Mouse (Mus musculus) hindbrain, embryonic 16.5 days (tissue): ENCODE results near the gene Gcm1. TPM values are rescaled to one million over a fixed set of nuclear protein-coding genes. Genes with fewer than 3 reads are reported as not detected.

Experiments used
- ATAC-seq: fragments of 200-750 bp; cut with Nextera tagmentation; 2 replicates; pipeline ENCODE4 v1.8.0; 2017; ENCODE audit warnings: moderate TSS enrichment, moderate library complexity
- H3K27ac ChIP-seq: fragments of 300-500 bp; sonication (generic); 2 replicates; pipeline ENCODE4 v1.5.1; 2014; ENCODE audit warnings: low read depth, mild to moderate bottlenecking, control low read depth, low read length, moderate library complexity
- H3K27me3 ChIP-seq: fragments of 300-500 bp; sonication (generic); replicated peaks from 2 replicates; pipeline ENCODE4 v1.6.1; 2014; ENCODE audit warnings: low read length; ENCODE audit not compliant: control insufficient read depth, insufficient read depth
- H3K36me3 ChIP-seq: fragments of 300-500 bp; sonication (generic); 2 replicates; pipeline ENCODE4 v1.6.1; 2014; ENCODE audit warnings: mild to moderate bottlenecking, low read length, moderate library complexity, mixed read lengths; ENCODE audit not compliant: control insufficient read depth, insufficient read depth
- H3K4me1 ChIP-seq: fragments of 300-500 bp; sonication (generic); 2 replicates; pipeline ENCODE4 v1.6.1; 2014; ENCODE audit warnings: low read depth, low read length; ENCODE audit not compliant: control insufficient read depth, insufficient read depth
- H3K4me2 ChIP-seq: fragments of 300-500 bp; sonication (generic); 2 replicates; pipeline ENCODE4 v1.6.1; 2014; ENCODE audit warnings: mild to moderate bottlenecking, low read length, control low read depth, moderate library complexity
- H3K4me3 ChIP-seq: fragments of 300-500 bp; sonication (generic); 2 replicates; pipeline ENCODE4 v1.5.1; 2014; ENCODE audit warnings: mild to moderate bottlenecking, low read length, control low read depth, moderate library complexity
- H3K9ac ChIP-seq: fragments of 300-500 bp; sonication (generic); 2 replicates; pipeline ENCODE4 v1.6.1; 2014; ENCODE audit warnings: low read depth, mild to moderate bottlenecking, control low read depth, low read length, moderate library complexity
- H3K9me3 ChIP-seq: fragments of 300-500 bp; sonication (generic); 2 replicates; pipeline ENCODE4 v1.6.1; 2014; ENCODE audit warnings: mild to moderate bottlenecking, low read length, moderate library complexity; ENCODE audit not compliant: control insufficient read depth
- WGBS: fragments of 180-500 bp; shearing (Covaris S2); extraction: QIAGEN DNeasy Blood & Tissue Kit; methylation state at CpG from one replicate; pipeline ENCODE4 v1.1.7; 2014; 5-methylcytosine and 5-hydroxymethylcytosine counted together
- polyA plus RNA-seq: library from polyadenylated mRNA; unstranded; fragments of >200 nt; fragmentation: Nextera tagmentation; extraction: Ambion mirVana; gene quantifications from 2 replicates; pipeline ENCODE4 v1.2.1, GENCODE M21; 2015

Gene Gcm1
- polyA plus RNA-seq, 1 experiment from 2014 or later, result not detected

GRCm38 (mm10) chr9:78101431-78101830 is 49.7 kb downstream of the Gcm1 start:
- H3K27ac ChIP-seq, result no peak overlapping the region
- H3K9me3 ChIP-seq, result no peaks in the 10 kb centered on the region
- H3K9ac ChIP-seq, result no peak overlapping the region
- no peak for ATAC-seq
- H3K4me1 ChIP-seq, result no peaks in the 10 kb centered on the region
- WGBS, result 82% methylated on average over 4 of the region's 4 CpGs
- peaks cover 23% of the 10 kb centered on the region for H3K36me3 ChIP-seq
- H3K27me3 ChIP-seq, result no peaks in the 10 kb centered on the region
- H3K4me2 ChIP-seq, result no peak overlapping the region
- no peak overlapping the region for H3K4me3 ChIP-seq

- no peak for ATAC-seq
- WGBS, result 86% methylated on average over 8 of the region's 8 CpGs
Observed at GRCm38 (mm10) chr9:78103965-78104560, 52.3 kb downstream of the Gcm1 start.

GRCm38 (mm10) chr9:78104973-78105372 is 53.2 kb downstream of the Gcm1 start:
- Histone ChIP-seq H3K4me1 (peaks cover 13% of the 10 kb centered on the region), H3K4me3 (no peak overlapping the region), H3K4me2 (no peak overlapping the region), H3K9ac (no peak overlapping the region), H3K9me3 (no peaks in the 10 kb centered on the region), H3K27ac (no peak overlapping the region), H3K27me3 (no peaks in the 10 kb centered on the region), H3K36me3 (0 out of 2 replicates have a peak, but pooled peaks cover 4% of the 10 kb centered on the region)
- 94% methylated on average over 6 of the region's 6 CpGs for WGBS
- ATAC-seq, result no peak

More at GRCm38 (mm10) chr9:78103965-78104560, 52.3 kb downstream of the Gcm1 start:
- Histone ChIP-seq H3K36me3 (0 out of 2 replicates have a peak, but pooled peaks cover 4% of the 10 kb centered on the region), H3K9ac (no peak overlapping the region), H3K4me3 (no peak overlapping the region), H3K9me3 (no peaks in the 10 kb centered on the region), H3K4me1 (peaks cover 7% of the 10 kb centered on the region; the same call in 1 of the 2 replicates), H3K4me2 (no peak overlapping the region), H3K27ac (no peak overlapping the region), H3K27me3 (no peaks in the 10 kb centered on the region)

GRCm38 (mm10) chr9:78105501-78105932 is 53.8 kb downstream of the Gcm1 start:
- Histone ChIP-seq H3K27me3 (no peaks in the 10 kb centered on the region), H3K9me3 (no peaks in the 10 kb centered on the region)
- 88% methylated on average over 6 of the region's 6 CpGs for WGBS

GRCm38 (mm10) chr9:78106821-78107220 is 55.1 kb downstream of the Gcm1 start:
- Histone ChIP-seq H3K4me2 (no peak overlapping the region; the same call in 1 of the 2 replicates), H3K36me3 (0 out of 2 replicates have a peak, but pooled peaks cover 4% of the 10 kb centered on the region), H3K4me3 (no peak overlapping the region), H3K4me1 (peaks cover 13% of the 10 kb centered on the region), H3K9ac (no peak overlapping the region), H3K27ac (no peak overlapping the region), H3K27me3 (no peaks in the 10 kb centered on the region), H3K9me3 (no peaks in the 10 kb centered on the region)
- 77% methylated on average over 4 of the region's 4 CpGs for WGBS
- no peak for ATAC-seq

More at GRCm38 (mm10) chr9:78105501-78105932, 53.8 kb downstream of the Gcm1 start:
- Histone ChIP-seq H3K4me3 (no peak overlapping the region), H3K9ac (no peak overlapping the region), H3K4me1 (peaks cover 13% of the 10 kb centered on the region), H3K27ac (no peak overlapping the region), H3K4me2 (no peak overlapping the region), H3K36me3 (0 out of 2 replicates have a peak, but pooled peaks cover 4% of the 10 kb centered on the region)
- no peak for ATAC-seq

GRCm38 (mm10) chr9:78107582-78107911 is 55.8 kb downstream of the Gcm1 start:
- H3K27ac ChIP-seq, result peak overlapping the region; percentile 95; the same call in 1 of the 2 replicates
- WGBS, result 26% methylated on average over 6 of the region's 6 CpGs
- H3K9me3 ChIP-seq, result no peaks in the 10 kb centered on the region
- H3K4me3 ChIP-seq, result peak overlapping the region; percentile 94
- peak overlapping the region; percentile 85 for H3K4me2 ChIP-seq
- ATAC-seq, result no peak
- peaks cover 13% of the 10 kb centered on the region for H3K4me1 ChIP-seq
- H3K36me3 ChIP-seq, result 0 out of 2 replicates have a peak, but pooled peaks cover 4% of the 10 kb centered on the region
- H3K9ac ChIP-seq, result peak overlapping the region; percentile 97
- H3K27me3 ChIP-seq, result no peaks in the 10 kb centered on the region

GRCm38 (mm10) chr9:78107912-78108795 is 56.4 kb downstream of the Gcm1 start:
- peak; percentile 74 for ATAC-seq
- WGBS, result under 1% methylated on average over 81 of the region's 88 CpGs
- Histone ChIP-seq H3K9me3 (no peaks in the 10 kb centered on the region), H3K4me3 (peak overlapping the region; percentile 94), H3K4me1 (peaks cover 13% of the 10 kb centered on the region), H3K9ac (peak overlapping the region; percentile 97), H3K36me3 (0 out of 2 replicates have a peak, but pooled peaks cover 4% of the 10 kb centered on the region), H3K27me3 (no peaks in the 10 kb centered on the region), H3K4me2 (peak overlapping the region; percentile 85), H3K27ac (peak overlapping the region; percentile 95)

GRCm38 (mm10) chr9:78108796-78109239 is 57.1 kb downstream of the Gcm1 start, which contains the start of the genes Fbxo9 and Ick:
Gene Fbxo9, minus strand, starts transcription at chr9:78109065.
Gene Ick, plus strand, starts transcription at chr9:78109192.
- peak; percentile 95 for ATAC-seq
- peaks cover 13% of the 10 kb centered on the region for H3K4me1 ChIP-seq
- peak within 1 kb of the TSS; percentile 94 for H3K4me3 ChIP-seq
- H3K27ac ChIP-seq, result peak within 1 kb of the TSS; percentile 95
- WGBS, result 1% methylated on average over 20 of the region's 20 CpGs
- 0 out of 2 replicates have a peak, but pooled peaks cover 4% of the 10 kb centered on the region for H3K36me3 ChIP-seq
- no peaks in the 10 kb centered on the region for H3K27me3 ChIP-seq
- no peaks in the 10 kb centered on the region for H3K9me3 ChIP-seq
- peak within 1 kb of the TSS; percentile 97 for H3K9ac ChIP-seq
- peak within 1 kb of the TSS; percentile 85 for H3K4me2 ChIP-seq

- Histone ChIP-seq H3K36me3 (0 out of 2 replicates have a peak, but pooled peaks cover 2% of the 10 kb centered on the region), H3K9ac (peak overlapping the region; percentile 61)
Observed at GRCm38 (mm10) chr9:78109656-78110055, 57.9 kb downstream of the Gcm1 start.

More at GRCm38 (mm10) chr9:78109656-78110055, 57.9 kb downstream of the Gcm1 start:
- no peaks in the 10 kb centered on the region for H3K27me3 ChIP-seq
- H3K27ac ChIP-seq, result no peak overlapping the region
- 51% methylated on average over 5 of the region's 5 CpGs for WGBS
- peak overlapping the region; percentile 94 for H3K4me3 ChIP-seq
- peaks cover 19% of the 10 kb centered on the region for H3K4me1 ChIP-seq
- peak overlapping the region; percentile 85 for H3K4me2 ChIP-seq
- H3K9me3 ChIP-seq, result no peaks in the 10 kb centered on the region
- ATAC-seq, result no peak
